ENCODE assay signal across 8 mouse cellular contexts in genomic region chr7:142084395-142084794, GRCm38 (mm10). TPM values are rescaled to one million over a fixed set of nuclear protein-coding genes. Genes with fewer than 3 reads are reported as not detected.
DNase-seq lines count a peak whose midpoint lies in the region; ATAC-seq and TF ChIP-seq lines count a peak whose summit lies in the region.
"Had no signal": no experiment of that assay in that cellular context is flagged by ENCODE, and none has a peak within 500 bp of the region (broad histone marks: within the 10 kb centered on the region; RNA-seq: fewer than 3 reads in every experiment).

No protein-coding gene starts in this region.

- no peaks in the 10 kb centered on the region for H3K9me3 ChIP-seq in heart, embryonic 16.5 days (replicated peaks; ENCODE audit: control insufficient read depth, low read length)
- H3K9me3 ChIP-seq in MEL (replicated peaks; ENCODE audit: insufficient read depth, low read length), result no peaks in the 10 kb centered on the region
- no peaks in the 10 kb centered on the region for H3K9me3 ChIP-seq in limb, embryonic 14.5 days (ENCODE audit: control insufficient read depth, low read length)

- WGBS in heart, embryonic 16.5 days, result 27% methylated on average over 5 of the region's 5 CpGs
- WGBS in limb, embryonic 14.5 days, result 13% methylated on average over 4 of the region's 5 CpGs

- peaks cover 38% of the 10 kb centered on the region for H3K4me1 ChIP-seq in heart, embryonic 16.5 days (ENCODE audit: control insufficient read depth, insufficient read depth, low read length)
- peaks cover 27 to 37% of the 10 kb centered on the region in 2 experiments for H3K4me1 ChIP-seq in MEL (ENCODE audit: control insufficient read depth in 1 of 2, insufficient read depth in 2 of 2, low read length in 2 of 2)
- peaks cover 15% of the 10 kb centered on the region for H3K4me1 ChIP-seq in limb, embryonic 14.5 days (ENCODE audit: control insufficient read depth, insufficient read depth, low read length)

- no peak for TF ChIP-seq EP300 in MEL (IDR thresholded peaks at IDR 0.05; ENCODE audit: low read depth in 1 of 2, low read length in 2 of 2)

- peak overlapping the region; percentile 12; the same call in 1 of the 2 replicates for H3K4me2 ChIP-seq in heart, embryonic 16.5 days (ENCODE audit: low read depth, low read length)
- 0 out of 2 replicates have a peak overlapping the region, but pooled peaks have one; percentile 5 for H3K4me2 ChIP-seq in limb, embryonic 14.5 days (replicated peaks; ENCODE audit: low read depth, low read length, severe bottlenecking)

- H3K9ac ChIP-seq in heart, embryonic 16.5 days (ENCODE audit: low read length), result peak overlapping the region; percentile 58
- H3K9ac ChIP-seq in MEL (ENCODE audit: control insufficient read depth, low read depth, low read length, poor library complexity, severe bottlenecking), result no peak overlapping the region
- no peak overlapping the region for H3K9ac ChIP-seq in limb, embryonic 14.5 days (ENCODE audit: low read depth, low read length, severe bottlenecking)

- peak; percentile 38 for ATAC-seq in heart, embryonic 16.5 days (replicated peaks; ENCODE audit: extremely low read depth, insufficient read depth, low FRiP score)
- ATAC-seq in limb, embryonic 14.5 days (ENCODE audit: low FRiP score, low read depth), result peak; percentile 35; the same call in 1 of the 2 replicates

- no peak for DNase-seq in heart, adult 9 months (ENCODE audit: low spot score in 2 of 2)
- peak; percentile 7 for DNase-seq in 416B (ENCODE audit: low read depth)
- peak; percentile 20 for DNase-seq in MEL (ENCODE audit: low read depth, low spot score)
- no peak for DNase-seq in limb, embryonic 14.5 days (ENCODE audit: low spot score)
- no peak for DNase-seq in thymus, postnatal 14 days
- no peak for DNase-seq in ovary, adult 18-20 months (ENCODE audit: low spot score)

- H3K4me3 ChIP-seq in heart, embryonic 16.5 days (ENCODE audit: low read length), result no peak overlapping the region
- no peak overlapping the region for H3K4me3 ChIP-seq in MEL (ENCODE audit: control insufficient read depth in 1 of 2, insufficient read depth in 1 of 2, low read depth in 2 of 2, low read length in 2 of 2)
- no peak overlapping the region for H3K4me3 ChIP-seq in limb, embryonic 14.5 days (replicated peaks; ENCODE audit: low read length)

- TF ChIP-seq RAD21 in MEL (IDR thresholded peaks at IDR 0.05; ENCODE audit: low read depth, low read length), result no peak

- peaks cover 14% of the 10 kb centered on the region for H3K27me3 ChIP-seq in heart, embryonic 16.5 days (ENCODE audit: control insufficient read depth, insufficient read depth, low read length)
- no peaks in the 10 kb centered on the region for H3K27me3 ChIP-seq in MEL (ENCODE audit: control insufficient read depth in 1 of 2, insufficient read depth in 2 of 2, low read length in 2 of 2)
- peaks cover 52% of the 10 kb centered on the region for H3K27me3 ChIP-seq in limb, embryonic 14.5 days (ENCODE audit: control insufficient read depth, insufficient read depth, low read length)

- H3K79me2 ChIP-seq in MEL (ENCODE audit: control insufficient read depth, insufficient read depth, low read length, poor library complexity), result no peaks in the 10 kb centered on the region

- peaks cover 17% of the 10 kb centered on the region for H3K36me3 ChIP-seq in heart, embryonic 16.5 days (ENCODE audit: control insufficient read depth, insufficient read depth)
- H3K36me3 ChIP-seq in MEL (ENCODE audit: control insufficient read depth in 1 of 2, insufficient read depth in 2 of 2, low read length in 2 of 2), result peaks cover 0 to 23% of the 10 kb centered on the region in 2 experiments; a peak in 2 of 4 replicates
- peaks cover 4% of the 10 kb centered on the region; the same call in 1 of the 2 replicates for H3K36me3 ChIP-seq in limb, embryonic 14.5 days (ENCODE audit: control insufficient read depth, insufficient read depth, low read length)

- TF ChIP-seq CTCF in MEL (IDR thresholded peaks at IDR 0.05 in 2 of 3, conservative IDR thresholded peaks at IDR 0.05 in 1 of 3; ENCODE audit: control insufficient read depth in 1 of 3, insufficient read depth in 1 of 3, low read depth in 2 of 3, low read length in 3 of 3, poor library complexity in 1 of 3, severe bottlenecking in 1 of 3), result no peak

- TF ChIP-seq POLR2A in MEL (IDR thresholded peaks at IDR 0.05; ENCODE audit: control insufficient read depth in 1 of 2, insufficient read depth in 1 of 2, low read depth in 1 of 2, low read length in 2 of 2, poor library complexity in 1 of 2), result no peak
- TF ChIP-seq POLR2A in limb, embryonic 14.5 days (IDR thresholded peaks at IDR 0.05; ENCODE audit: borderline replicate concordance, extremely low read depth, insufficient read depth, insufficient read length), result no peak

- H3K27ac ChIP-seq in heart, embryonic 16.5 days (ENCODE audit: low read length), result peak overlapping the region; percentile 61
- H3K27ac ChIP-seq in MEL (ENCODE audit: control insufficient read depth, low read depth, low read length), result no peak overlapping the region
- H3K27ac ChIP-seq in limb, embryonic 14.5 days (replicated peaks; ENCODE audit: low read depth, low read length), result 0 out of 2 replicates have a peak overlapping the region, but pooled peaks have one; percentile 43

TF ChIP-seq in MEL, 35 proteins besides CTCF, POLR2A, EP300 and RAD21:
- TF ChIP-seq ETS1 (IDR thresholded peaks at IDR 0.05; ENCODE audit: low read depth, low read length) (no peak), HCFC1 (IDR thresholded peaks at IDR 0.05; ENCODE audit: low read depth, low read length) (no peak), POLR2AphosphoS2 (IDR thresholded peaks at IDR 0.05; ENCODE audit: low read length) (no peak), ELF1 (IDR thresholded peaks at IDR 0.05; ENCODE audit: low read depth, low read length) (no peak), NRF1 (IDR thresholded peaks at IDR 0.05; ENCODE audit: insufficient read depth, low read depth, low read length, poor library complexity, severe bottlenecking) (no peak), ZC3H11A (IDR thresholded peaks at IDR 0.05; ENCODE audit: low read depth, low read length) (no peak), NELFE (IDR thresholded peaks at IDR 0.05; ENCODE audit: low read depth, low read length) (no peak), USF1 (IDR thresholded peaks at IDR 0.05; ENCODE audit: low read depth, low read length) (no peak), MAFK (IDR thresholded peaks at IDR 0.05; ENCODE audit: borderline replicate concordance, low read depth, low read length) (no peak), TCF12 (IDR thresholded peaks at IDR 0.05; ENCODE audit: low read depth, low read length) (no peak), CHD1 (IDR thresholded peaks at IDR 0.05; ENCODE audit: low read depth, low read length) (no peak), MAZ (IDR thresholded peaks at IDR 0.05; ENCODE audit: low read depth, low read length) (no peak), RCOR1 (IDR thresholded peaks at IDR 0.05; ENCODE audit: low read depth, low read length) (no peak)

RNA-seq across cellular contexts. Expression of gene Dusp8, which starts 11.2 kb away (rescaled TPM):
- polyA plus RNA-seq in heart, embryonic 16.5 days (2015; fragmentation: Nextera tagmentation; extraction: Ambion mirVana), result 9.3 and 11.1 TPM in 2 replicates
- 0.20 and 0.23 TPM in 2 replicates for total RNA-seq in MEL (2012; rRNA removed)
- polyA plus RNA-seq in MEL (2012; ENCODE audit: insufficient read depth in 1 of 2, insufficient read length in 2 of 2, low read depth in 1 of 2, low replicate concordance in 2 of 2, missing spikeins in 1 of 2), result under 1 TPM in 1 of 2 experiments, not detected in 1; 0.31 TPM
- polyA plus RNA-seq in limb, embryonic 14.5 days (2012; rRNA removed), result 4.1 and 5.4 TPM in 2 replicates
- polyA plus RNA-seq in limb, embryonic 14.5 days (2014; fragmentation: Nextera tagmentation; extraction: Ambion mirVana), result 3.5 TPM in 2 replicates

RNA-seq across cellular contexts. Expression of gene Mob2, which starts 23.5 kb away (rescaled TPM):
- polyA plus RNA-seq in heart, embryonic 16.5 days (2015; fragmentation: Nextera tagmentation; extraction: Ambion mirVana), result 54.3 and 56.3 TPM in 2 replicates
- total RNA-seq in MEL (2012; rRNA removed), result 33.6 and 33.9 TPM in 2 replicates
- polyA plus RNA-seq in MEL (2012; ENCODE audit: insufficient read depth in 1 of 2, insufficient read length in 2 of 2, low read depth in 1 of 2, low replicate concordance in 2 of 2, missing spikeins in 1 of 2), result 10 to 100 TPM in 1 of 2 experiments, not detected in 1; 45.2 TPM
- 55.2 and 56.2 TPM in 2 replicates for polyA plus RNA-seq in limb, embryonic 14.5 days (2012; rRNA removed)
- polyA plus RNA-seq in limb, embryonic 14.5 days (2014; fragmentation: Nextera tagmentation; extraction: Ambion mirVana), result 73.6 and 76.9 TPM in 2 replicates

RNA-seq across cellular contexts. Expression of gene Gm45618, which starts 36.1 kb away (rescaled TPM):
- not detected in 2 replicates for polyA plus RNA-seq in heart, embryonic 16.5 days (2015; fragmentation: Nextera tagmentation; extraction: Ambion mirVana)
- total RNA-seq in MEL (2012; rRNA removed), result not detected in 2 replicates
- polyA plus RNA-seq in MEL (2012; ENCODE audit: insufficient read depth in 1 of 2, insufficient read length in 2 of 2, low read depth in 1 of 2, low replicate concordance in 2 of 2, missing spikeins in 1 of 2), result not detected
- polyA plus RNA-seq in limb, embryonic 14.5 days (2012; rRNA removed), result not detected in 2 replicates
- not detected in 2 replicates for polyA plus RNA-seq in limb, embryonic 14.5 days (2014; fragmentation: Nextera tagmentation; extraction: Ambion mirVana)
- total RNA-seq: layer of hippocampus, adult 18-20 months had no signal

RNA-seq across cellular contexts. Expression of gene Gm39115, which starts 51.4 kb away (rescaled TPM):
- not detected in 2 replicates for polyA plus RNA-seq in heart, embryonic 16.5 days (2015; fragmentation: Nextera tagmentation; extraction: Ambion mirVana)
- total RNA-seq in MEL (2012; rRNA removed), result not detected in 2 replicates
- not detected for polyA plus RNA-seq in MEL (2012; ENCODE audit: insufficient read depth in 1 of 2, insufficient read length in 2 of 2, low read depth in 1 of 2, low replicate concordance in 2 of 2, missing spikeins in 1 of 2)
- polyA plus RNA-seq in limb, embryonic 14.5 days (2012; rRNA removed), result not detected in 2 replicates
- polyA plus RNA-seq in limb, embryonic 14.5 days (2014; fragmentation: Nextera tagmentation; extraction: Ambion mirVana), result not detected in 2 replicates
- total RNA-seq: layer of hippocampus, adult 18-20 months had no signal

Comparison
In these comparisons a context has a peak if more than half of its experiments do, and no peak if none do; other contexts are left out.
1. DNase-seq: peak in 416B (single experiment) and MEL (single experiment); none in heart, adult 9 months (0 of 2), limb, embryonic 14.5 days (single experiment), thymus, postnatal 14 days (single experiment) and ovary, adult 18-20 months (single experiment).